Mouse (Mus musculus) megakaryocyte, embryonic 14.5 days (primary cell): Measurements from ENCODE around the gene Pigm.

ENCODE experiments used
- FLI1 ChIP-seq: IDR thresholded peaks from 2 replicates; pipeline ENCODE4 v1.6.1; 2012; ENCODE audit warnings: low read length, inconsistent platforms, mixed read lengths
- GATA1 ChIP-seq: IDR thresholded peaks from 3 replicates; pipeline ENCODE4 v1.6.1; 2012; ENCODE audit warnings: mixed read lengths, low read length, inconsistent platforms, borderline replicate concordance

DNA sequence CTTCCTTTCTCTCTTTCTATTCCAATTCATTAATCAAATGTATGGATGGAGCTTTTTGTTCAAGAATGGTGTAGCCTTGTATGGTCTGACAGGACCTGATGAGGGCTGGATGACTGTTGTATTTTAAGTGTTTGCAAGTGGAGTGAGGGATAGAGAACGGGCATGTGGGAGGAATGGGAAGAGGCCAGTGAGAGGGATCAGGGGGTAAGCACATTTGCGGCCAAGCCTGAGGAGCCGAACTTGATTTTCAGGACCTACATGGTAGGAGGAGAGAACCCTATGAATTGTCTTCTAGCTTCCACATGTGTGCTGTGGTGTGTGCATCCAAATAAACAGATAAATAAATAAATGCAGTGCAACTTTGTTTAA is 56.2 kb downstream of the Pigm start:
- TF ChIP-seq FLI1: no peak
- no peak for TF ChIP-seq GATA1
